Mouse (Mus musculus): ENCODE data around the gene Ring1. TPM values are rescaled to one million over a fixed set of nuclear protein-coding genes. Genes with fewer than 3 reads are reported as not detected.

The Ring1 gene
- 3.8 and 6.6 TPM in 2 replicates for polyA plus RNA-seq (2014; fragmentation: Nextera tagmentation; extraction: Ambion mirVana)

- H3K27ac ChIP-seq (replicated peaks; ENCODE audit: low read depth, low read length), result peak within 1 kb of the TSS; percentile 91
- DNase-seq (ENCODE audit: low spot score) (peak; percentile 93), ATAC-seq (replicated peaks; ENCODE audit: insufficient number of reproducible peaks, low FRiP score, low TSS enrichment, low read depth) (peak; percentile 50)
- WGBS, result under 1% methylated on average over 46 of the region's 58 CpGs
- H3K4me3 ChIP-seq (ENCODE audit: low read depth, low read length), result peak within 1 kb of the TSS; percentile 90
- peaks cover 22% of the 10 kb centered on the region for H3K4me1 ChIP-seq (ENCODE audit: control insufficient read depth, insufficient read depth, low read length)
- no peaks in the 10 kb centered on the region for H3K9me3 ChIP-seq (replicated peaks; ENCODE audit: control insufficient read depth, low read length)
- peaks cover 18% of the 10 kb centered on the region for H3K36me3 ChIP-seq (replicated peaks; ENCODE audit: control insufficient read depth, insufficient read depth, low read depth, low read length)
- no peaks in the 10 kb centered on the region for H3K27me3 ChIP-seq (ENCODE audit: control insufficient read depth, insufficient read depth, low read length)
- H3K9ac ChIP-seq (replicated peaks; ENCODE audit: low read length), result peak within 1 kb of the TSS; percentile 93
- H3K4me2 ChIP-seq (ENCODE audit: low read depth, low read length), result peak within 1 kb of the TSS; percentile 81
Measured at GRCm38 (mm10) chr17:34024317-34024821, at the start of gene Ring1. Gene Ring1, minus strand, starts transcription at chr17:34024680.

- 72% methylated on average over 5 of the region's 5 CpGs for WGBS
- no peaks in the 10 kb centered on the region for H3K9me3 ChIP-seq (replicated peaks; ENCODE audit: control insufficient read depth, low read length)
- no peak for ATAC-seq (replicated peaks; ENCODE audit: insufficient number of reproducible peaks, low FRiP score, low TSS enrichment, low read depth)
Measured at GRCm38 (mm10) chr17:34072091-34072490, 47.6 kb upstream of the Ring1 start.

GRCm38 (mm10) chr17:34068864-34069263 is 44.4 kb upstream of the Ring1 start:
- H3K36me3 ChIP-seq (replicated peaks; ENCODE audit: control insufficient read depth, insufficient read depth, low read depth, low read length), result no peaks in the 10 kb centered on the region
- ATAC-seq (replicated peaks; ENCODE audit: insufficient number of reproducible peaks, low FRiP score, low TSS enrichment, low read depth), result no peak
- no peak overlapping the region for H3K4me2 ChIP-seq (ENCODE audit: low read depth, low read length)
- no peaks in the 10 kb centered on the region for H3K9me3 ChIP-seq (replicated peaks; ENCODE audit: control insufficient read depth, low read length)
- H3K27ac ChIP-seq (replicated peaks; ENCODE audit: low read depth, low read length), result no peak overlapping the region
- DNase-seq (ENCODE audit: low spot score), result no peak
- 62% methylated on average over 3 of the region's 3 CpGs for WGBS
- H3K9ac ChIP-seq (replicated peaks; ENCODE audit: low read length), result no peak overlapping the region
- H3K4me1 ChIP-seq (ENCODE audit: control insufficient read depth, insufficient read depth, low read length), result no peaks in the 10 kb centered on the region
- H3K27me3 ChIP-seq (ENCODE audit: control insufficient read depth, insufficient read depth, low read length), result no peaks in the 10 kb centered on the region
- H3K4me3 ChIP-seq (ENCODE audit: low read depth, low read length), result no peak overlapping the region

More at GRCm38 (mm10) chr17:34072091-34072490, 47.6 kb upstream of the Ring1 start:
- Histone ChIP-seq H3K4me3 (ENCODE audit: low read depth, low read length) (no peak overlapping the region), H3K27ac (replicated peaks; ENCODE audit: low read depth, low read length) (no peak overlapping the region), H3K27me3 (ENCODE audit: control insufficient read depth, insufficient read depth, low read length) (peaks cover 6% of the 10 kb centered on the region), H3K9ac (replicated peaks; ENCODE audit: low read length) (no peak overlapping the region), H3K4me2 (ENCODE audit: low read depth, low read length) (no peak overlapping the region), H3K36me3 (replicated peaks; ENCODE audit: control insufficient read depth, insufficient read depth, low read depth, low read length) (no peaks in the 10 kb centered on the region), H3K4me1 (ENCODE audit: control insufficient read depth, insufficient read depth, low read length) (no peaks in the 10 kb centered on the region)
- DNase-seq (ENCODE audit: low spot score), result no peak

- WGBS, result 82% methylated on average over 7 of the region's 7 CpGs
- Histone ChIP-seq H3K4me3 (ENCODE audit: low read depth, low read length) (no peak overlapping the region), H3K9me3 (replicated peaks; ENCODE audit: control insufficient read depth, low read length) (no peaks in the 10 kb centered on the region), H3K4me1 (ENCODE audit: control insufficient read depth, insufficient read depth, low read length) (no peaks in the 10 kb centered on the region; the same call in 1 of the 2 replicates), H3K27ac (replicated peaks; ENCODE audit: low read depth, low read length) (no peak overlapping the region), H3K4me2 (ENCODE audit: low read depth, low read length) (no peak overlapping the region), H3K27me3 (ENCODE audit: control insufficient read depth, insufficient read depth, low read length) (no peaks in the 10 kb centered on the region), H3K36me3 (replicated peaks; ENCODE audit: control insufficient read depth, insufficient read depth, low read depth, low read length) (no peaks in the 10 kb centered on the region), H3K9ac (replicated peaks; ENCODE audit: low read length) (no peak overlapping the region)
- ATAC-seq (replicated peaks; ENCODE audit: insufficient number of reproducible peaks, low FRiP score, low TSS enrichment, low read depth) (no peak), DNase-seq (ENCODE audit: low spot score) (no peak)
Measured at GRCm38 (mm10) chr17:34057224-34057623, 32.7 kb upstream of the Ring1 start.

GRCm38 (mm10) chr17:34047404-34048050 is 23.0 kb upstream of the Ring1 start:
- no peak overlapping the region for H3K4me2 ChIP-seq (ENCODE audit: low read depth, low read length)
- H3K27ac ChIP-seq (replicated peaks; ENCODE audit: low read depth, low read length), result no peak overlapping the region
- H3K4me3 ChIP-seq (ENCODE audit: low read depth, low read length), result no peak overlapping the region
- no peak overlapping the region for H3K9ac ChIP-seq (replicated peaks; ENCODE audit: low read length)
- DNase-seq (ENCODE audit: low spot score), result no peak
- H3K4me1 ChIP-seq (ENCODE audit: control insufficient read depth, insufficient read depth, low read length), result no peaks in the 10 kb centered on the region
- no peak for ATAC-seq (replicated peaks; ENCODE audit: insufficient number of reproducible peaks, low FRiP score, low TSS enrichment, low read depth)
- no peaks in the 10 kb centered on the region for H3K27me3 ChIP-seq (ENCODE audit: control insufficient read depth, insufficient read depth, low read length)
- peaks cover 3% of the 10 kb centered on the region; the same call in 1 of the 2 replicates for H3K9me3 ChIP-seq (replicated peaks; ENCODE audit: control insufficient read depth, low read length)
- 93% methylated on average over 5 of the region's 5 CpGs for WGBS
- H3K36me3 ChIP-seq (replicated peaks; ENCODE audit: control insufficient read depth, insufficient read depth, low read depth, low read length), result no peaks in the 10 kb centered on the region

- H3K9me3 ChIP-seq (replicated peaks; ENCODE audit: control insufficient read depth, low read length), result peaks cover 3% of the 10 kb centered on the region; the same call in 1 of the 2 replicates
- 80% methylated on average over 14 of the region's 14 CpGs for WGBS
- no peaks in the 10 kb centered on the region for H3K27me3 ChIP-seq (ENCODE audit: control insufficient read depth, insufficient read depth, low read length)
- H3K9ac ChIP-seq (replicated peaks; ENCODE audit: low read length), result no peak overlapping the region
- DNase-seq (ENCODE audit: low spot score), result no peak
- no peak overlapping the region for H3K4me3 ChIP-seq (ENCODE audit: low read depth, low read length)
- no peak for ATAC-seq (replicated peaks; ENCODE audit: insufficient number of reproducible peaks, low FRiP score, low TSS enrichment, low read depth)
- no peaks in the 10 kb centered on the region for H3K36me3 ChIP-seq (replicated peaks; ENCODE audit: control insufficient read depth, insufficient read depth, low read depth, low read length)
- no peak overlapping the region for H3K4me2 ChIP-seq (ENCODE audit: low read depth, low read length)
- H3K27ac ChIP-seq (replicated peaks; ENCODE audit: low read depth, low read length), result no peak overlapping the region
- no peaks in the 10 kb centered on the region; the same call in 1 of the 2 replicates for H3K4me1 ChIP-seq (ENCODE audit: control insufficient read depth, insufficient read depth, low read length)
Measured at GRCm38 (mm10) chr17:34045941-34046340, 21.5 kb upstream of the Ring1 start.

- Histone ChIP-seq H3K4me3 (ENCODE audit: low read depth, low read length) (no peak overlapping the region), H3K4me1 (ENCODE audit: control insufficient read depth, insufficient read depth, low read length) (peaks cover 5% of the 10 kb centered on the region), H3K27ac (replicated peaks; ENCODE audit: low read depth, low read length) (no peak overlapping the region), H3K9me3 (replicated peaks; ENCODE audit: control insufficient read depth, low read length) (no peaks in the 10 kb centered on the region), H3K36me3 (replicated peaks; ENCODE audit: control insufficient read depth, insufficient read depth, low read depth, low read length) (peaks cover 2% of the 10 kb centered on the region; the same call in 1 of the 2 replicates), H3K9ac (replicated peaks; ENCODE audit: low read length) (no peak overlapping the region; the same call in 1 of the 2 replicates), H3K27me3 (ENCODE audit: control insufficient read depth, insufficient read depth, low read length) (peaks cover 2% of the 10 kb centered on the region; the same call in 1 of the 2 replicates), H3K4me2 (ENCODE audit: low read depth, low read length) (no peak overlapping the region; the same call in 1 of the 2 replicates)
- ATAC-seq (replicated peaks; ENCODE audit: insufficient number of reproducible peaks, low FRiP score, low TSS enrichment, low read depth) (no peak), DNase-seq (ENCODE audit: low spot score) (peak; percentile 17)
- 22% methylated on average over 17 of the region's 17 CpGs for WGBS
Measured at GRCm38 (mm10) chr17:34039562-34040450, 15.3 kb upstream of the Ring1 start.

All from embryonic facial prominence, embryonic 11.5 days (tissue).